Mouse (Mus musculus) ES-Bruce4 (cell line): ENCODE results near the gene Lrriq4.

Experiments used
- CTCF ChIP-seq: IDR thresholded peaks from one replicate; pipeline ENCODE4 v1.8.1; 2011; ENCODE audit warnings: low read depth, low read length
- EP300 ChIP-seq: IDR thresholded peaks from 2 replicates; pipeline ENCODE4 v1.6.1; 2011; ENCODE audit warnings: low read depth, low read length; ENCODE audit not compliant: insufficient read depth

DNA sequence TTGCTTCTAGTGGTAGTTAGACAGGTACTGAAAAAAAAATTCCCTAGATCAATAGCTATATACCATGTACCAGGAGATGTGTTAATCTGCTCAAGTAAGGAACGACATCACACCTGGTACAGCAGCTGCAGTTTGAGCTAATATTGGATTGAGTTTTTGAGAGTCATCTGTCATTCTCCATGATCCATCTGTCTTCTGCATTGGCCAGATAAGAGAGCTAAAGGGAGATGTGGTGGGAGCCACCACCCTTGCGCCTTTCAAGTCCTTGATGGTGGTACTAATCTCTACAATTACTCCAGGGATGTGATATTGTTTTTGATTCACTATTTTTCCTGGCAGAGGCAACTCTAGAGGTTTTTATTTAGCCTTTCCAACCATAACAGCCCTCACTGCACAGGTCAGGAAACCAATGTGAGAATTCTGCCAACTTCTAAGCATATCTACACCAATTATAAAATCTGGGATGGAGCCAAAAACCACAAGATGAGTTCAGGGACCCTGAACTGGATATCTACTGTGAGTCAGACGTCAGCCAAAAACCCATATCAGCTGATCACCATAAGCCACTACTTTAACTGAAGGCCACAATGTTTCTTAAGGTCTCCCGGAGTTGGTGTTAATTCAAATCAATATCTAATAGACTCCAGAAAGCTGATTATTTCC, 62.4 kb downstream of the Lrriq4 start:
- TF ChIP-seq CTCF (no peak), EP300 (no peak)
